Mouse (Mus musculus) megakaryocyte, embryonic 14.5 days (primary cell): ENCODE results near the gene Nxpe5. TPM values are rescaled to one million over a fixed set of nuclear protein-coding genes. Genes with fewer than 3 reads are reported as not detected.

Experiments used
- H3K27me3 ChIP-seq: replicated peaks from 2 replicates; pipeline ENCODE3; 2012; ENCODE audit warnings: inconsistent platforms
- H3K36me3 ChIP-seq: replicated peaks from 2 replicates; pipeline ENCODE3; 2012; ENCODE audit warnings: low read length, inconsistent platforms, mixed read lengths
- H3K4me1 ChIP-seq: 2 replicates; pipeline ENCODE4 v1.6.1; 2012; ENCODE audit warnings: inconsistent platforms
- H3K4me3 ChIP-seq: replicated peaks from 2 replicates; pipeline ENCODE3; 2012; ENCODE audit warnings: moderate library complexity, mild to moderate bottlenecking, inconsistent platforms
- H3K9me3 ChIP-seq: 2 replicates; pipeline ENCODE4 v1.6.1; 2012; ENCODE audit warnings: inconsistent platforms
- FLI1 ChIP-seq: IDR thresholded peaks from 2 replicates; pipeline ENCODE4 v1.6.1; 2012; ENCODE audit warnings: low read length, inconsistent platforms, mixed read lengths
- GATA1 ChIP-seq: IDR thresholded peaks from 3 replicates; pipeline ENCODE4 v1.6.1; 2012; ENCODE audit warnings: mixed read lengths, low read length, inconsistent platforms, borderline replicate concordance
- polyA plus RNA-seq: library from polyadenylated mRNA; stranded (reverse); fragments of >175 nt; gene quantifications from 2 replicates; pipeline ENCODE4 v1.2.3, GENCODE M21; 2012; ENCODE audit warnings: low replicate concordance; ENCODE audit not compliant: insufficient read depth

Nxpe5 gene
- polyA plus RNA-seq, 1 experiment: 0.40 TPM

GRCm38 (mm10) chr5:138260051-138260450 lies 34.4 kb downstream of the Nxpe5 start:
- Histone ChIP-seq H3K9me3 (no peaks in the 10 kb centered on the region), H3K4me1 (peaks cover 92% of the 10 kb centered on the region), H3K4me3 (no peak overlapping the region), H3K27me3 (no peaks in the 10 kb centered on the region), H3K36me3 (peaks cover 56% of the 10 kb centered on the region)
- no peak for TF ChIP-seq FLI1

- Histone ChIP-seq H3K36me3 (peaks cover 62% of the 10 kb centered on the region), H3K4me3 (no peak overlapping the region), H3K4me1 (peaks cover 92% of the 10 kb centered on the region), H3K27me3 (no peaks in the 10 kb centered on the region), H3K9me3 (no peaks in the 10 kb centered on the region)
- no peak for TF ChIP-seq GATA1
- no peak for TF ChIP-seq FLI1
Observed at GRCm38 (mm10) chr5:138260834-138261233, 35.1 kb downstream of the Nxpe5 start.

GRCm38 (mm10) chr5:138262001-138262400 lies 36.3 kb downstream of the Nxpe5 start:
- Histone ChIP-seq H3K4me1 (peaks cover 80% of the 10 kb centered on the region), H3K4me3 (peak overlapping the region; percentile 95), H3K9me3 (no peaks in the 10 kb centered on the region), H3K36me3 (peaks cover 69% of the 10 kb centered on the region), H3K27me3 (no peaks in the 10 kb centered on the region)
- TF ChIP-seq GATA1 (no peak), FLI1 (no peak)

- TF ChIP-seq FLI1: no peak
- no peak for TF ChIP-seq GATA1
- Histone ChIP-seq H3K4me1 (peaks cover 73% of the 10 kb centered on the region), H3K27me3 (no peaks in the 10 kb centered on the region), H3K36me3 (peaks cover 64% of the 10 kb centered on the region), H3K4me3 (peak overlapping the region; percentile 95), H3K9me3 (no peaks in the 10 kb centered on the region)
Observed at GRCm38 (mm10) chr5:138262582-138263240, 37.0 kb downstream of the Nxpe5 start.

GRCm38 (mm10) chr5:138263260-138264206 lies 37.8 kb downstream of the Nxpe5 start, which contains the start of gene BC037034:
Gene BC037034 (minus strand): TSS chr5:138264033.
- no peak for TF ChIP-seq FLI1
- TF ChIP-seq GATA1: no peak
- Histone ChIP-seq H3K9me3 (no peaks in the 10 kb centered on the region), H3K36me3 (peaks cover 56% of the 10 kb centered on the region), H3K27me3 (no peaks in the 10 kb centered on the region), H3K4me3 (peak within 1 kb of the TSS; percentile 95), H3K4me1 (peaks cover 65% of the 10 kb centered on the region)

GRCm38 (mm10) chr5:138264207-138264578 lies 38.5 kb downstream of the Nxpe5 start:
- no peak for TF ChIP-seq GATA1
- TF ChIP-seq FLI1: no peak
- Histone ChIP-seq H3K4me1 (peaks cover 58% of the 10 kb centered on the region), H3K36me3 (peaks cover 49% of the 10 kb centered on the region), H3K9me3 (no peaks in the 10 kb centered on the region), H3K4me3 (peak overlapping the region; percentile 95), H3K27me3 (no peaks in the 10 kb centered on the region)

- Histone ChIP-seq H3K36me3 (peaks cover 34% of the 10 kb centered on the region), H3K9me3 (no peaks in the 10 kb centered on the region), H3K4me1 (peaks cover 44% of the 10 kb centered on the region), H3K27me3 (peaks cover 9% of the 10 kb centered on the region), H3K4me3 (no peak overlapping the region)
- TF ChIP-seq FLI1: no peak
- TF ChIP-seq GATA1: no peak
Observed at GRCm38 (mm10) chr5:138265712-138266111, 40.0 kb downstream of the Nxpe5 start.

- Histone ChIP-seq H3K4me1 (peaks cover 41% of the 10 kb centered on the region), H3K27me3 (peaks cover 21% of the 10 kb centered on the region), H3K4me3 (no peak overlapping the region), H3K36me3 (peaks cover 20% of the 10 kb centered on the region), H3K9me3 (no peaks in the 10 kb centered on the region)
- TF ChIP-seq GATA1: no peak
- TF ChIP-seq FLI1: no peak
Observed at GRCm38 (mm10) chr5:138267114-138267513, 41.4 kb downstream of the Nxpe5 start.

GRCm38 (mm10) chr5:138268980-138269379 lies 43.3 kb downstream of the Nxpe5 start:
- TF ChIP-seq FLI1: no peak
- TF ChIP-seq GATA1: no peak
- H3K4me3 ChIP-seq: no peak overlapping the region
- H3K4me1 ChIP-seq: peaks cover 30% of the 10 kb centered on the region
- peaks cover 34% of the 10 kb centered on the region for H3K27me3 ChIP-seq
- peaks cover 14% of the 10 kb centered on the region for H3K36me3 ChIP-seq
- H3K9me3 ChIP-seq: no peaks in the 10 kb centered on the region

GRCm38 (mm10) chr5:138271232-138271631 lies 45.5 kb downstream of the Nxpe5 start:
- Histone ChIP-seq H3K9me3 (no peaks in the 10 kb centered on the region), H3K27me3 (peaks cover 42% of the 10 kb centered on the region), H3K4me3 (no peak overlapping the region), H3K4me1 (peaks cover 38% of the 10 kb centered on the region), H3K36me3 (peaks cover 4% of the 10 kb centered on the region)
- TF ChIP-seq FLI1: no peak
- no peak for TF ChIP-seq GATA1
